18 mouse cellular contexts compared by ENCODE assay signal in the genomic region with DNA sequence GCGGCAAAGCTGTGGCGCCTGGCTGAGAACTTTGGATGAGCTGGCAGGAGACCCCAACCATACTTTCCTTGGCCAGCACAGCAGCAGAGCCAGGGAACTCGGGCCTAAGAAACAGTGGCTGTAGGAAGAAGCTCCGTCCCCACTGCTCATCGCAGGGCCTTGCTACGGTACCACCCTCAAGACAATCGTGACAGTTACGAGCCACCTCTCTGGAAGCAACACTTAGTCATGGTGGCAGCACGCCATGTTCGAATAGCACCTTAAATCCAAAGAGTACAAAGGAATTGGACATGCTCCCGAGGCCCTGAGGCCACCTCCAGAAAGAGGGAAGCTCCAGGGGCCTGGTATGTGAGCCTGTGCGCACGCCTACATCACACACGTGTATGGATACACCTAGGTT.
DNase-seq lines count a peak whose midpoint lies in the region; ATAC-seq and TF ChIP-seq lines count a peak whose summit lies in the region.
"Had no signal": no experiment of that assay in that cellular context is flagged by ENCODE, and none has a peak within 500 bp of the region (broad histone marks: within the 10 kb centered on the region; RNA-seq: fewer than 3 reads in every experiment).

No protein-coding gene starts in this region.

- no peak overlapping the region for H3K9ac ChIP-seq in hindbrain, postnatal 0 days (replicated peaks; ENCODE audit: low read length)
- H3K9ac ChIP-seq in neural tube, embryonic 15.5 days (replicated peaks) = no peak overlapping the region
- no peak overlapping the region for H3K9ac ChIP-seq in kidney, embryonic 16.5 days (replicated peaks; ENCODE audit: low read length)
- H3K9ac ChIP-seq: hindbrain, embryonic 15.5 days; limb, embryonic 15.5 days had no signal

- 78% methylated on average over 14 of the region's 14 CpGs for WGBS in hindbrain, postnatal 0 days
- 91% methylated on average over 14 of the region's 14 CpGs for WGBS in hindbrain, embryonic 10.5 days
- 80% methylated on average over 14 of the region's 14 CpGs for WGBS in neural tube, embryonic 15.5 days
- WGBS in kidney, embryonic 16.5 days = 88% methylated on average over 14 of the region's 14 CpGs

- 0 out of 2 replicates have a peak overlapping the region, but pooled peaks have one; percentile 74 for H3K27ac ChIP-seq in hindbrain, postnatal 0 days
- H3K27ac ChIP-seq in hindbrain, embryonic 10.5 days = no peak overlapping the region
- peak overlapping the region; percentile 9; the same call in 1 of the 2 replicates for H3K27ac ChIP-seq in neural tube, embryonic 15.5 days (replicated peaks)
- no peak overlapping the region for H3K27ac ChIP-seq in kidney, embryonic 16.5 days (ENCODE audit: low read length)
- H3K27ac ChIP-seq: limb, embryonic 15.5 days had no signal

- no peaks in the 10 kb centered on the region for H3K27me3 ChIP-seq in hindbrain, postnatal 0 days (ENCODE audit: insufficient read depth, low read length)
- no peaks in the 10 kb centered on the region for H3K27me3 ChIP-seq in hindbrain, embryonic 10.5 days (ENCODE audit: insufficient read depth, poor library complexity, severe bottlenecking)
- H3K27me3 ChIP-seq in neural tube, embryonic 15.5 days (replicated peaks) = no peaks in the 10 kb centered on the region
- H3K27me3 ChIP-seq in kidney, embryonic 16.5 days (ENCODE audit: insufficient read depth, low read length) = no peaks in the 10 kb centered on the region
- H3K27me3 ChIP-seq: hindbrain, embryonic 15.5 days; limb, embryonic 15.5 days had no signal

- TF ChIP-seq CTCF in hindbrain, postnatal 0 days (IDR thresholded peaks at IDR 0.05; ENCODE audit: low read depth) = no peak

- peaks cover 29% of the 10 kb centered on the region for H3K4me1 ChIP-seq in hindbrain, postnatal 0 days (ENCODE audit: insufficient read depth, low read length)
- peaks cover 26% of the 10 kb centered on the region for H3K4me1 ChIP-seq in hindbrain, embryonic 10.5 days (replicated peaks)
- peaks cover 35% of the 10 kb centered on the region for H3K4me1 ChIP-seq in neural tube, embryonic 15.5 days
- peaks cover 5% of the 10 kb centered on the region; the same call in 1 of the 2 replicates for H3K4me1 ChIP-seq in kidney, embryonic 16.5 days (ENCODE audit: insufficient read depth, low read length)

- no peaks in the 10 kb centered on the region for H3K36me3 ChIP-seq in hindbrain, postnatal 0 days (ENCODE audit: insufficient read depth, low read length)
- no peaks in the 10 kb centered on the region for H3K36me3 ChIP-seq in hindbrain, embryonic 10.5 days
- H3K36me3 ChIP-seq in neural tube, embryonic 15.5 days = no peaks in the 10 kb centered on the region
- no peaks in the 10 kb centered on the region for H3K36me3 ChIP-seq in kidney, embryonic 16.5 days (ENCODE audit: insufficient read depth, low read length)
- H3K36me3 ChIP-seq: hindbrain, embryonic 15.5 days; limb, embryonic 15.5 days had no signal

- no peaks in the 10 kb centered on the region for H3K9me3 ChIP-seq in hindbrain, postnatal 0 days (ENCODE audit: low read length)
- no peaks in the 10 kb centered on the region for H3K9me3 ChIP-seq in hindbrain, embryonic 10.5 days
- no peaks in the 10 kb centered on the region for H3K9me3 ChIP-seq in neural tube, embryonic 15.5 days (replicated peaks)
- H3K9me3 ChIP-seq in kidney, embryonic 16.5 days (ENCODE audit: low read length) = no peaks in the 10 kb centered on the region
- H3K9me3 ChIP-seq: hindbrain, embryonic 15.5 days; limb, embryonic 15.5 days had no signal

- no peak for ATAC-seq in hindbrain, postnatal 0 days
- no peak for ATAC-seq in neural tube, embryonic 15.5 days (ENCODE audit: low FRiP score)
- no peak for ATAC-seq in kidney, embryonic 16.5 days (ENCODE audit: low FRiP score, low TSS enrichment)

- no peak overlapping the region for H3K4me3 ChIP-seq in hindbrain, postnatal 0 days (ENCODE audit: low read length)
- H3K4me3 ChIP-seq in hindbrain, embryonic 10.5 days = no peak overlapping the region
- H3K4me3 ChIP-seq in neural tube, embryonic 15.5 days (replicated peaks) = no peak overlapping the region
- no peak overlapping the region for H3K4me3 ChIP-seq in kidney, embryonic 16.5 days (ENCODE audit: low read length)
- H3K4me3 ChIP-seq: hindbrain, embryonic 15.5 days; limb, embryonic 15.5 days; myocyte had no signal

- no peak overlapping the region for H3K4me2 ChIP-seq in hindbrain, postnatal 0 days (ENCODE audit: low read depth, low read length)
- no peak overlapping the region for H3K4me2 ChIP-seq in neural tube, embryonic 15.5 days
- no peak overlapping the region for H3K4me2 ChIP-seq in kidney, embryonic 16.5 days (replicated peaks; ENCODE audit: low read depth, low read length)
- H3K4me2 ChIP-seq: hindbrain, embryonic 15.5 days; limb, embryonic 15.5 days had no signal

- no peak for DNase-seq in hindbrain, postnatal 0 days (ENCODE audit: low spot score)
- no peak for DNase-seq in hindbrain, embryonic 10.5 days (ENCODE audit: low spot score)
- no peak for DNase-seq in neural tube, embryonic 10.5 days (ENCODE audit: extremely low spot score, low spot score)
- peak; percentile 35 to 74 for DNase-seq in left cerebral cortex, adult 9 months (ENCODE audit: low spot score in 2 of 2)
- peak; percentile 38 for DNase-seq in right cerebral cortex, postnatal 14 days
- no peak for DNase-seq in urinary bladder, adult 18-20 months (ENCODE audit: low spot score in 2 of 2)
- DNase-seq: adrenal gland, postnatal 36 days; cerebellum, adult 9-10 months; gastrocnemius, postnatal 14 days; kidney, adult 11 months; kidney, postnatal 36 days; lung, postnatal 10 days; thymus, postnatal 25 days had no signal

Comparison
In these comparisons a context has a peak if more than half of its experiments do, and no peak if none do; other contexts are left out.
1. H3K27ac ChIP-seq: peak in hindbrain, postnatal 0 days (single experiment) and neural tube, embryonic 15.5 days (single experiment); none in hindbrain, embryonic 10.5 days (single experiment) and kidney, embryonic 16.5 days (single experiment).
2. DNase-seq: peak in left cerebral cortex, adult 9 months (2 of 2) and right cerebral cortex, postnatal 14 days (single experiment); none in hindbrain, postnatal 0 days (single experiment), hindbrain, embryonic 10.5 days (single experiment), neural tube, embryonic 10.5 days (single experiment) and urinary bladder, adult 18-20 months (0 of 2).